Mouse (Mus musculus) C2C12 (cell line): ENCODE measurements around the gene Morn3.

Source experiments
- CEBPB ChIP-seq: IDR thresholded peaks from one replicate; pipeline ENCODE4 v1.6.1; 2011; ENCODE audit warnings: low read depth, mild to moderate bottlenecking, control low read depth, moderate library complexity
- CTCF ChIP-seq: IDR thresholded peaks from one replicate; pipeline ENCODE4 v1.5.1; 2011; ENCODE audit not compliant: control insufficient read depth, insufficient read depth, insufficient read length
- MAX ChIP-seq: IDR thresholded peaks from one replicate; pipeline ENCODE4 v1.6.1; 2011; ENCODE audit warnings: mild to moderate bottlenecking, control low read depth
- MYOD1 ChIP-seq: IDR thresholded peaks from one replicate; pipeline ENCODE4 v1.6.1; 2011; ENCODE audit warnings: low read depth; ENCODE audit not compliant: control insufficient read depth, insufficient read length
- MYOG ChIP-seq: IDR thresholded peaks from one replicate; pipeline ENCODE4 v1.6.1; 2011; ENCODE audit not compliant: control insufficient read depth, insufficient read length; ENCODE audit errors: extremely low read depth
- USF1 ChIP-seq: IDR thresholded peaks from one replicate; pipeline ENCODE4 v1.6.1; 2011; ENCODE audit warnings: low read depth, mild to moderate bottlenecking, control low read depth, moderate library complexity

DNA sequence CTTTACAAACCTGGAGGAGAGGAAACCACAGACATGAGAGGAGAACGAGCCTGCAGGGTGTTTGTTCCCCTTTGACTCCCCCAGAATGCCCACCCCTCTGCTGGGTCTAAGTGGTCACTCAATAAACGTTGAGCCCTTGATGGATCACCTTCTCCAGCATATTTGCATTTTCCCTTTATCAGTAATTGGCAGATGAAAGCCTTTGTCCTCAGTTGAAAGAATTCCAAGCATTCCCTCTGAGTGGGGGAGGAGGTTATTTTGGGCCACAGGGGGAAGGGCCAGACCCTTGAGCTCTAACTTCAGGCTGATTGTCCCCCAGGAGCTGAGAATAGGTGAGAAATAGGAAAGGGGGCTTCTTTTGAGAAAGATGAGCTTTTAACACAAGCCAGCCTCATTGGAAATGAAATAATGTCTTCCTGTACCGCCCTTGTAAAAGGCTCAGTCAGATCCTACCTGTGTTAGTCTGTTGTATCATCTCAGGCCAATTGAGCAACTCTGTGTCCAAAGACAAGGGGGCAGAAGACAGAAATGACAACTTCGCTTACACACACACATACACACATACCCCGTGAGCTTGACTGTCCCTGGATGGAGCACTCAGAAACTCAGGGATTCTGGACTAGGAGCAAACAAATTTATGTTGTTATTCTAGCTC lies 55.3 kb downstream of the Morn3 start:
- TF ChIP-seq MAX, result no peak
- TF ChIP-seq CTCF, result no peak
- TF ChIP-seq USF1, result no peak
- no peak for TF ChIP-seq CEBPB
- TF ChIP-seq MYOG, result no peak
- no peak for TF ChIP-seq MYOD1
